Mouse (Mus musculus): Measurements from ENCODE around the gene Tmem33.

The Tmem33 gene

GRCm38 (mm10) chr5:67260531-67261371 is at the start of gene Tmem33:
Gene Tmem33, plus strand, starts transcription at chr5:67260565.
- DNase-seq (ENCODE audit: low spot score) = peak; percentile 94

GRCm38 (mm10) chr5:67213168-67213567 is 47.2 kb upstream of the Tmem33 start:
- no peak for DNase-seq (ENCODE audit: low spot score)

GRCm38 (mm10) chr5:67215121-67216030 is 45.0 kb upstream of the Tmem33 start:
- no peak for DNase-seq (ENCODE audit: low spot score)

- no peak for DNase-seq (ENCODE audit: low spot score)
Measured at GRCm38 (mm10) chr5:67216031-67216778, 44.2 kb upstream of the Tmem33 start.

- no peak for DNase-seq (ENCODE audit: low spot score)
Measured at GRCm38 (mm10) chr5:67216779-67217095, 43.6 kb upstream of the Tmem33 start.

GRCm38 (mm10) chr5:67221901-67222300 is 38.5 kb upstream of the Tmem33 start:
- DNase-seq (ENCODE audit: low spot score) = no peak

- no peak for DNase-seq (ENCODE audit: low spot score)
Measured at GRCm38 (mm10) chr5:67222440-67223390, 37.6 kb upstream of the Tmem33 start.

GRCm38 (mm10) chr5:67223391-67224121 is 36.8 kb upstream of the Tmem33 start:
- no peak for DNase-seq (ENCODE audit: low spot score)

GRCm38 (mm10) chr5:67224122-67224502 is 36.3 kb upstream of the Tmem33 start:
- DNase-seq (ENCODE audit: low spot score) = no peak

GRCm38 (mm10) chr5:67225758-67226157 is 34.6 kb upstream of the Tmem33 start:
- no peak for DNase-seq (ENCODE audit: low spot score)

GRCm38 (mm10) chr5:67227261-67227660 is 33.1 kb upstream of the Tmem33 start:
- no peak for DNase-seq (ENCODE audit: low spot score)

- DNase-seq (ENCODE audit: low spot score) = no peak
Measured at GRCm38 (mm10) chr5:67227682-67228444, 32.5 kb upstream of the Tmem33 start.

GRCm38 (mm10) chr5:67234682-67235081 is 25.7 kb upstream of the Tmem33 start:
- no peak for DNase-seq (ENCODE audit: low spot score)

- DNase-seq (ENCODE audit: low spot score) = no peak
Measured at GRCm38 (mm10) chr5:67235462-67235861, 24.9 kb upstream of the Tmem33 start.

- no peak for DNase-seq (ENCODE audit: low spot score)
Measured at GRCm38 (mm10) chr5:67236601-67237000, 23.8 kb upstream of the Tmem33 start.

GRCm38 (mm10) chr5:67238303-67238702 is 22.1 kb upstream of the Tmem33 start:
- no peak for DNase-seq (ENCODE audit: low spot score)

- DNase-seq (ENCODE audit: low spot score) = no peak
Measured at GRCm38 (mm10) chr5:67241713-67242112, 18.7 kb upstream of the Tmem33 start.

- DNase-seq (ENCODE audit: low spot score) = no peak
Measured at GRCm38 (mm10) chr5:67243231-67243630, 17.1 kb upstream of the Tmem33 start.

- no peak for DNase-seq (ENCODE audit: low spot score)
Measured at GRCm38 (mm10) chr5:67252261-67252660, 8.1 kb upstream of the Tmem33 start.

GRCm38 (mm10) chr5:67255664-67256063 is 4.7 kb upstream of the Tmem33 start:
- DNase-seq (ENCODE audit: low spot score) = no peak
